Mouse (Mus musculus): ENCODE measurements around the gene Hhipl2. TPM values are rescaled to one million over a fixed set of nuclear protein-coding genes. Genes with fewer than 3 reads are reported as not detected.
"Not testable (repeated sequence)": the region's sequence is repeated elsewhere in the genome, so short reads cannot be mapped to it uniquely, and the experiment has no call there.

Hhipl2 gene
- 0.55 TPM in 1 of 2 replicates, not detected in the other for polyA plus RNA-seq (2015; fragmentation: Nextera tagmentation; extraction: Ambion mirVana)

DNA sequence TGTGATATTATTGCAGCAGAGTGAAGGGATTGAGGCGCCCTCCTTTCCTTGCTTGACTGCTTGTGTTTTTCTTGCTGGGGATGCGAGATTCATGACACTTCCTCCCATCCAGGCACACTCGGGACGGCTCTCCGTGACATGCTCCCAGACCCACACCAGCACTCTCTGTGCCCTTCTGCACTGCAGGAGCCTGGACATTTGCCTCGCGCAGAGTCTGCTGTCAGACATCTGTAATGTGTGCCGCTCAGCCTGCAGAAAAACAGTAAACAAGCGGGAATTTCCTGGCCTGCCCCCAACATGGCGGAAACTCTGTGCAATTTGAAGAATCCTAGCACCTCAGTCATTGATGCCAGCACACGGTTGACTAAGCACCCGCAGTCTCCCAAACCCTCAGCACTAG, at the start of gene Hhipl2:
Gene Hhipl2 (plus strand): TSS at position 343 of the 400 bp plus-strand sequence.
- H3K4me3 ChIP-seq (ENCODE audit: low read length) = no peak within 1 kb of the TSS
- ATAC-seq (replicated peaks; ENCODE audit: extremely low read depth, insufficient read depth, low FRiP score) = no peak
- WGBS = 72% methylated on average over 12 of the region's 12 CpGs
- H3K4me2 ChIP-seq (ENCODE audit: low read depth, low read length) = no peak within 1 kb of the TSS
- H3K4me1 ChIP-seq (ENCODE audit: control insufficient read depth, insufficient read depth, low read length) = no peaks in the 10 kb centered on the region
- H3K9me3 ChIP-seq (replicated peaks; ENCODE audit: control insufficient read depth, low read length) = peaks cover 3% of the 10 kb centered on the region; the same call in 1 of the 2 replicates
- H3K9ac ChIP-seq (ENCODE audit: low read length) = no peak within 1 kb of the TSS
- no peak within 1 kb of the TSS for H3K27ac ChIP-seq (ENCODE audit: low read length)
- no peaks in the 10 kb centered on the region for H3K27me3 ChIP-seq (ENCODE audit: control insufficient read depth, insufficient read depth, low read length)
- no peaks in the 10 kb centered on the region for H3K36me3 ChIP-seq (ENCODE audit: control insufficient read depth, insufficient read depth)

DNA sequence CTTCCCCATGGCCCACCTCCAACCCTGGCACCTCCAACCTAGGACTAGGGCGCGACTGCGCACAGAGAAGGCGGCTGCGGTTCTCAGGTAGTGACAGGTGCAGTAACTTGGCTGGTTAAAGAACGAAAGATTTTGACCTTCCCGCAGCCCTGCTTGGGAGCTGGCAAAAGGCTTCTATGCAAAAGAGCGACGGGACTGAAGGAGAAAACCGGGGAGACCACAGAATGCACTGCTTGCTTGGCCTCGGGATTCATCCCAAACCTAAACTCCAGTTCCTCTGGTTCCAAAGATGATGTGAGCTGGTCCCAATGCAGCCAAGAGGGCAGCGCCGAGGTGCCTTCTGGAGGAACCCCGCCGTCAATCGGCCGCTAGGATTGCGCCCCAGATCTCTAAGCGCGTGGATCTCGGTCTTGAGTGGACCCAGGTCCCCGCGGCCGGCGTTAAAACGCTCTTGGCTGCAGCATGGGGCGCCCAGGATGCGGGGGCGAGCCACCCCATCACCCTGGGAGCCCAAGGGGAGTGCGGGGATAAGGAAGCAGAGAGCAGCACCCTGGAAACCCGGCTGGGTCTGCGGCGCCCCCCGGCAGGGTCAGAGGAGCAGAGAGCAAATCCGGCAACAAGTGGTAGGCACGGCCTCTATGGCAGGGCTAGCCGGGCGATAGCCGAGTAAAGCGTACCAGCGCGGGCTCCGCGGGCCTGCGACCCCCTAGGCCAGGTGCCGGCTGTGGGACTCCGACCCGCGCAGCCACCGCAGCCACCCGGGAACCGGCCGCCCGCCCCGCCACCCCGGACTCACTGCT, 49.2 kb upstream of the Hhipl2 start:
- Histone ChIP-seq H3K4me2 (ENCODE audit: low read depth, low read length) (peak overlapping the region; percentile 86), H3K4me1 (ENCODE audit: control insufficient read depth, insufficient read depth, low read length) (peaks cover 12% of the 10 kb centered on the region), H3K9ac (ENCODE audit: low read length) (peak overlapping the region; percentile 89), H3K27me3 (ENCODE audit: control insufficient read depth, insufficient read depth, low read length) (no peaks in the 10 kb centered on the region), H3K36me3 (ENCODE audit: control insufficient read depth, insufficient read depth) (peaks cover 10% of the 10 kb centered on the region; the same call in 1 of the 2 replicates), H3K27ac (ENCODE audit: low read length) (peak overlapping the region; percentile 53; the same call in 1 of the 2 replicates), H3K9me3 (replicated peaks; ENCODE audit: control insufficient read depth, low read length) (no peaks in the 10 kb centered on the region), H3K4me3 (ENCODE audit: low read length) (peak overlapping the region; percentile 77)
- ATAC-seq (replicated peaks; ENCODE audit: extremely low read depth, insufficient read depth, low FRiP score) = peak; percentile 71
- 2% methylated on average over 56 of the region's 56 CpGs for WGBS

DNA sequence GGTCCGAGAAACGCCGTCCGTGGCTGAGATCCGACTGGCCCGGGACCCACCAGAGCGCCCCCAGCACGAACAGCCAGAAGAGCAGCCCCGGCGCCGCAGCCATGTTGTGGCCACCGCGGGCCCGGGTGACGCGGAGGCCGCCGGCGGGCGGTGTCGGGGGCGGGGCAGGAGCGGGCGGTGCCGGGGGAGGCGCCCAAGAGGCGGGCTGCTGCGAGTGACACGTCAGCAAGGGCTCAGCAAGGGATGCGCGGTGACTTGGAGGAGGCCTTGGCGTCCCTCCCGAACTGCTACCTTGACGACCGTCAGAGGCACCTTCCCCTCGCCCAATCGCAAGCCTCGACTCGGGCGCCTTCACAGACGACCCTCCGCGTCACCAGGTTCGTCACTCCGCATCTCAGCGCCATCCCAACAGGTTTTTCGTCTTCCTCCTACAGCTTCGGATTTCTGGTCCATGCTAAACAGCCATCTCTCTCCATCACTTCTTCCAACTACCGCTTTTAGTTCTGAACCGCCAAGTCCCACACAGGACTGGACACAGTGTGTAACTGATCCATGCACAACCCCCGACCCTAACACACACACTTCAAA, 48.5 kb upstream of the Hhipl2 start, which contains the start of gene Mia3:
Gene Mia3 (minus strand): TSS at position 127 of the 588 bp plus-strand sequence.
- Histone ChIP-seq H3K36me3 (ENCODE audit: control insufficient read depth, insufficient read depth) (peaks cover 4% of the 10 kb centered on the region; the same call in 1 of the 2 replicates), H3K4me3 (ENCODE audit: low read length) (peak within 1 kb of the TSS; percentile 77), H3K9ac (ENCODE audit: low read length) (peak within 1 kb of the TSS; percentile 89), H3K4me2 (ENCODE audit: low read depth, low read length) (peak within 1 kb of the TSS; percentile 86), H3K27me3 (ENCODE audit: control insufficient read depth, insufficient read depth, low read length) (no peaks in the 10 kb centered on the region), H3K4me1 (ENCODE audit: control insufficient read depth, insufficient read depth, low read length) (peaks cover 12% of the 10 kb centered on the region), H3K9me3 (replicated peaks; ENCODE audit: control insufficient read depth, low read length) (peaks cover under 1% of the 10 kb centered on the region), H3K27ac (ENCODE audit: low read length) (peak within 1 kb of the TSS; percentile 53; the same call in 1 of the 2 replicates)
- peak; percentile 99 for ATAC-seq (replicated peaks; ENCODE audit: extremely low read depth, insufficient read depth, low FRiP score)
- under 1% methylated on average over 46 of the region's 51 CpGs for WGBS

DNA sequence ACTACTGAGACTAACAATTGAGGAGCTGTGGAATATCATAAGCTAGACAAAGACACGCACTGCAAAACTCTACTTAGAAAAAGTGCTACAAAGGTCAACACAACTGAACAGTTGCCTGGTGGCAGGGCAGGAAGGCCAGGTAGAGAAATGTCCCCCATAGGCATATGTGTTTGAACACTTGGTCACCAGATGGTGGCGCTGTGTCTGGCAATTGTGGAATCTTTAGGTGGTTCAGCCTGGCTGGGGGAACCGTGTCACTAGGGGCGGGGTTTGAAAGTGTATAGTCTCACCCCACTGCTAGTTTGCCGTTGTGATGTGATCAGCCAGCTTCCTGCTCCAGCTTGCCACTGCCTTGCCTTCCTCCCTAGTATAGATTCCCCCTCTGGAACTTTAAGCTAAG, 43.3 kb upstream of the Hhipl2 start:
- WGBS = 73% methylated on average over 5 of the region's 5 CpGs
- H3K36me3 ChIP-seq (ENCODE audit: control insufficient read depth, insufficient read depth) = no peaks in the 10 kb centered on the region
- H3K4me3 ChIP-seq (ENCODE audit: low read length) = no peak overlapping the region
- no peak for ATAC-seq (replicated peaks; ENCODE audit: extremely low read depth, insufficient read depth, low FRiP score)
- H3K9me3 ChIP-seq (replicated peaks; ENCODE audit: control insufficient read depth, low read length) = peaks cover 3% of the 10 kb centered on the region
- no peak overlapping the region for H3K27ac ChIP-seq (ENCODE audit: low read length)
- H3K4me2 ChIP-seq (ENCODE audit: low read depth, low read length) = no peak overlapping the region
- no peaks in the 10 kb centered on the region for H3K27me3 ChIP-seq (ENCODE audit: control insufficient read depth, insufficient read depth, low read length)
- no peak overlapping the region for H3K9ac ChIP-seq (ENCODE audit: low read length)
- H3K4me1 ChIP-seq (ENCODE audit: control insufficient read depth, insufficient read depth, low read length) = peaks cover 2% of the 10 kb centered on the region

DNA sequence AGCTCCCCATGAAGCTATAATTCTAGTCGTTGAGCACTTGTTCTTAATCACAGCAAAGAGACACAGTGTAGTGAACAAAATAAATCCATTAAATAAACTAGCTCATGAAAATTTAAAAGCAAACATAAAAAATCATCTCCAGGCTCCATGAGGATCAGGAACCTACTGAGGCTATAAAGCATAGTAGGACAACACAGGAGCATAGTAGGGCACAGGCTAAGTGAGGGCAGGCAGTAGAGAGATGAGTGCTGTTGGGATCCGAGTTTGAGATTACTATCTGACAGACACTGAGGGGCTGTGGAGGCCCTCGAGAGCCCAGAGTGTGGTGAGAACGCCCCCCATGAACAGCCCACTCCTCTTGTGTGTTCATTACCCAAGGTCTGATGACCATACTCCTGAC, 41.0 kb upstream of the Hhipl2 start:
- Histone ChIP-seq H3K36me3 (ENCODE audit: control insufficient read depth, insufficient read depth) (no peaks in the 10 kb centered on the region), H3K4me1 (ENCODE audit: control insufficient read depth, insufficient read depth, low read length) (no peaks in the 10 kb centered on the region), H3K4me2 (ENCODE audit: low read depth, low read length) (no peak overlapping the region), H3K27me3 (ENCODE audit: control insufficient read depth, insufficient read depth, low read length) (no peaks in the 10 kb centered on the region), H3K4me3 (ENCODE audit: low read length) (no peak overlapping the region), H3K9ac (ENCODE audit: low read length) (no peak overlapping the region), H3K27ac (ENCODE audit: low read length) (no peak overlapping the region), H3K9me3 (replicated peaks; ENCODE audit: control insufficient read depth, low read length) (peaks cover 3% of the 10 kb centered on the region)
- no peak for ATAC-seq (replicated peaks; ENCODE audit: extremely low read depth, insufficient read depth, low FRiP score)
- 66% methylated on average over 4 of the region's 4 CpGs for WGBS

DNA sequence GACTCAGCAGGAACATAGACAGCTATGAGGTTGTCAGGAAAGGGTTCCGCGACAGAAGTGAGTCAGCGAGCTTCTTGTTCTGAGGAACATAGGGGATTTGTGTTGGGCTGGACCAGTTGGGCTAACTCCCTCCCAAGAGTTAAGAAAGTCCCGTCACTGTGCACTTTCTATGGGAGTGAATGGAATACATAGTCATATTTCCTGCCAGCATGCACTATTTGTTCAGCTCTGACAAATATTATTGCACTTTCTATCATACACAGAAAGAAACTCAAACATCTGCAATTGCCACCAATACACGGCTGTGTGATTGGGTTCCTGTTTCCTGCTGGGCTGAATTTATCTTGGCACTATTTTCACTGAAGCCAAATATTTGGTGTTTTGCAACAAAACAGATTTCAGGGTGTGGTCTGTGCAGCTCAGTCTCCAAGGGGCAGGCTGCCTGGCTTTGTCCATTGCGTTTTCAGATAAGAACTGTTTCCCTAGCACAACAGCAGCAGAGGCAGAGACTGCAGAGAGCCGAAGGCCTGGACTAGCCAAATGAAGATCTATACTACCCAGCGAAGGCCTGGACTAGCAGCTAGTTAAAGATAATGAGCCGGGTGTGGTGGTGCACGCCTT, 39.6 kb upstream of the Hhipl2 start:
- Histone ChIP-seq H3K36me3 (ENCODE audit: control insufficient read depth, insufficient read depth) (no peaks in the 10 kb centered on the region), H3K9me3 (replicated peaks; ENCODE audit: control insufficient read depth, low read length) (peaks cover 5% of the 10 kb centered on the region), H3K4me3 (ENCODE audit: low read length) (no peak overlapping the region), H3K4me2 (ENCODE audit: low read depth, low read length) (no peak overlapping the region), H3K27ac (ENCODE audit: low read length) (peak overlapping the region; percentile 35; the same call in 1 of the 2 replicates), H3K27me3 (ENCODE audit: control insufficient read depth, insufficient read depth, low read length) (no peaks in the 10 kb centered on the region), H3K9ac (ENCODE audit: low read length) (no peak overlapping the region), H3K4me1 (ENCODE audit: control insufficient read depth, insufficient read depth, low read length) (no peaks in the 10 kb centered on the region)
- 72% methylated on average over 10 of the region's 10 CpGs for WGBS
- peak; percentile 60 for ATAC-seq (replicated peaks; ENCODE audit: extremely low read depth, insufficient read depth, low FRiP score)

DNA sequence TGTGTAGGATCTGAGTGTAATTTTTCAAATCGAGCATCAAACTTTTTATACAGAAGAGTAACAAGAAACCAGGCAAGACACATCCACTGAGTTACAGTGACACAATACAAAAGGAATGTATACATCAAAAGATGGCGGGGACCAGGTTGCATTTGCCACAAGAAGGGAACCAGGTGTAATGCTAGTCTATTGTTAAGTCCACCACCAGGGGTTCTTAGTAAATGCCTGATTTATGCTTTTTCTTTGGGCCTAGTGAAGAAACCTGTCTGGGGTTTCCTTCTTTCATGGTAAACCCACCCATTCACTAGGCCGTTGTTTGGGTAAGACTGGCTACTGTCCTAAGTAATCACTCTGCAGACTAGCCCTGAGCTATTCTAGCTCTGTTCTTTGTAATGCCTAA, 38.6 kb upstream of the Hhipl2 start:
- H3K27ac ChIP-seq (ENCODE audit: low read length); H3K9me3 ChIP-seq (replicated peaks; ENCODE audit: control insufficient read depth, low read length); H3K36me3 ChIP-seq (ENCODE audit: control insufficient read depth, insufficient read depth); H3K4me2 ChIP-seq (ENCODE audit: low read depth, low read length); H3K4me3 ChIP-seq (ENCODE audit: low read length); H3K9ac ChIP-seq (ENCODE audit: low read length); H3K4me1 ChIP-seq (ENCODE audit: control insufficient read depth, insufficient read depth, low read length); ATAC-seq (replicated peaks; ENCODE audit: extremely low read depth, insufficient read depth, low FRiP score); H3K27me3 ChIP-seq (ENCODE audit: control insufficient read depth, insufficient read depth, low read length): not testable (repeated sequence)
- WGBS = 82% methylated on average over 3 of the region's 3 CpGs

DNA sequence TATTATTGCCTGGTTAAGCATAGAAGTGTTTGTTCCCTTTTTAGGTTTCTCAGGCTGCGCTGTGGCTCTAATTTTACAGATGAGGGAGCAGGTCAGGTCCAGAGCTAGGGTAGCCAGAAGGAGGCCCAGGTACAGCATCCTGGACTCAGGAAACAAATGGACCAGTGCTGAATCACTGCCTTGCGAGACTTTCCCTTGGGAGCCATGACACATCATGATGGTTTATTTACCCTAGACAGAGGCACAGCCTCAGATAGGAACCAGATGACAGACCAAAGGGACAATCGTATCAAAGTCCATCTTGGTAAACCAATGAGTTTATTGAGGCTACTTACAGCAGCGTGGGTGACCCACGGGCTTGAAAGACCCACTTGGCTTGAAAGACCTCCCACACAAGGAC, 36.2 kb upstream of the Hhipl2 start:
- 66% methylated on average over 5 of the region's 5 CpGs for WGBS
- ATAC-seq (replicated peaks; ENCODE audit: extremely low read depth, insufficient read depth, low FRiP score) = no peak

More for the DNA sequence above, 36.2 kb upstream of the Hhipl2 start:
- Histone ChIP-seq H3K4me1 (ENCODE audit: control insufficient read depth, insufficient read depth, low read length) (no peaks in the 10 kb centered on the region), H3K36me3 (ENCODE audit: control insufficient read depth, insufficient read depth) (no peaks in the 10 kb centered on the region), H3K9me3 (replicated peaks; ENCODE audit: control insufficient read depth, low read length) (peaks cover 3% of the 10 kb centered on the region; the same call in 1 of the 2 replicates), H3K4me3 (ENCODE audit: low read length) (no peak overlapping the region), H3K4me2 (ENCODE audit: low read depth, low read length) (no peak overlapping the region), H3K27me3 (ENCODE audit: control insufficient read depth, insufficient read depth, low read length) (0 out of 2 replicates have a peak, but pooled peaks cover 4% of the 10 kb centered on the region), H3K27ac (ENCODE audit: low read length) (no peak overlapping the region), H3K9ac (ENCODE audit: low read length) (no peak overlapping the region)

Measured in heart, embryonic 16.5 days (tissue).